Mouse (Mus musculus): ENCODE data around the gene Srsf9. TPM values are rescaled to one million over a fixed set of nuclear protein-coding genes. Genes with fewer than 3 reads are reported as not detected.
A peak's percentile ranks its signal among the peaks of the same experiment; 100 is the strongest.

Gene Srsf9
- total and polyA plus RNA-seq, 3 experiments = 80.0 to 170 TPM; not detected in 1

GRCm38 (mm10) chr5:115341314-115342165 is 14.6 kb downstream of the Srsf9 start (continued):
- TF ChIP-seq RAD21 (IDR thresholded peaks at IDR 0.05; ENCODE audit: low read depth, low read length) (no peak), MYB (IDR thresholded peaks at IDR 0.05; ENCODE audit: low read depth, low read length) (peak; percentile 7; the same call in 1 of the 2 replicates), MAFK (IDR thresholded peaks at IDR 0.05; ENCODE audit: borderline replicate concordance, low read depth, low read length) (peak; percentile 60; the same call in 1 of the 2 replicates), GATA1 (IDR thresholded peaks at IDR 0.05; ENCODE audit: low read depth, low read length) (peak; percentile 54), TBP (IDR thresholded peaks at IDR 0.05; ENCODE audit: low read depth, low read length) (no peak), MEF2A (IDR thresholded peaks at IDR 0.05; ENCODE audit: extremely low read depth, insufficient replicate concordance, low read depth, low read length, poor library complexity, severe bottlenecking) (no peak), MAZ (IDR thresholded peaks at IDR 0.05; ENCODE audit: low read depth, low read length) (no peak), USF1 (IDR thresholded peaks at IDR 0.05; ENCODE audit: low read depth, low read length) (no peak), TAL1 (IDR thresholded peaks at IDR 0.05; ENCODE audit: low read length) (peak; percentile 27)

GRCm38 (mm10) chr5:115347564-115347963 is 20.6 kb downstream of the Srsf9 start:
- Histone ChIP-seq H3K36me3 (ENCODE audit: control insufficient read depth in 1 of 2, insufficient read depth in 2 of 2, low read length in 2 of 2) (peaks cover 5 to 12% of the 10 kb centered on the region in 2 experiments), H3K9me3 (replicated peaks; ENCODE audit: insufficient read depth, low read length) (no peaks in the 10 kb centered on the region), H3K9ac (ENCODE audit: control insufficient read depth, low read depth, low read length, poor library complexity, severe bottlenecking) (peak overlapping the region; percentile 89), H3K27me3 (ENCODE audit: control insufficient read depth in 1 of 2, insufficient read depth in 2 of 2, low read length in 2 of 2) (no peaks in the 10 kb centered on the region), H3K27ac (ENCODE audit: control insufficient read depth, low read depth, low read length) (peak overlapping the region; percentile 46), H3K4me1 (ENCODE audit: control insufficient read depth in 1 of 2, insufficient read depth in 2 of 2, low read length in 2 of 2) (peaks cover 4 to 8% of the 10 kb centered on the region in 2 experiments; a peak in 3 of 4 replicates), H3K4me3 (ENCODE audit: control insufficient read depth in 1 of 2, insufficient read depth in 1 of 2, low read depth in 2 of 2, low read length in 2 of 2) (peak overlapping the region; percentile 69 to 93), H3K79me2 (ENCODE audit: control insufficient read depth, insufficient read depth, low read length, poor library complexity) (peaks cover 52% of the 10 kb centered on the region)
- DNase-seq (ENCODE audit: low read depth, low spot score) = peak; percentile 92
- peak; percentile 48 for TF ChIP-seq GATA1 (IDR thresholded peaks at IDR 0.05; ENCODE audit: low read depth, low read length)
- TF ChIP-seq EP300 (IDR thresholded peaks at IDR 0.05; ENCODE audit: low read depth in 1 of 2, low read length in 2 of 2) = peak; percentile 20 to 22; a peak in 2 of 4 replicates
- TF ChIP-seq CHD1 (IDR thresholded peaks at IDR 0.05; ENCODE audit: low read depth, low read length) = no peak
- peak; percentile 97 for TF ChIP-seq SIN3A (IDR thresholded peaks at IDR 0.05; ENCODE audit: low read length)
- no peak for TF ChIP-seq NRF1 (IDR thresholded peaks at IDR 0.05; ENCODE audit: insufficient read depth, low read depth, low read length, poor library complexity, severe bottlenecking)
- peak; percentile 46 for TF ChIP-seq ZNF384 (IDR thresholded peaks at IDR 0.05; ENCODE audit: low read depth, low read length)
- TF ChIP-seq MAFK (IDR thresholded peaks at IDR 0.05; ENCODE audit: borderline replicate concordance, low read depth, low read length) = no peak
- no peak for TF ChIP-seq TCF12 (IDR thresholded peaks at IDR 0.05; ENCODE audit: low read depth, low read length)
- no peak for TF ChIP-seq USF2 (IDR thresholded peaks at IDR 0.05; ENCODE audit: borderline replicate concordance in 1 of 2, insufficient read depth in 1 of 2, low read depth in 1 of 2, low read length in 2 of 2)
- peak; percentile 66 for TF ChIP-seq ZC3H11A (IDR thresholded peaks at IDR 0.05; ENCODE audit: low read depth, low read length)
- TF ChIP-seq RAD21 (IDR thresholded peaks at IDR 0.05; ENCODE audit: low read depth, low read length) = peak; percentile 85
- TF ChIP-seq CHD2 (IDR thresholded peaks at IDR 0.05; ENCODE audit: low read length) = no peak
- TF ChIP-seq POLR2AphosphoS2 (IDR thresholded peaks at IDR 0.05; ENCODE audit: low read length) = no peak
- no peak; the same call in 1 of the 2 replicates for TF ChIP-seq KAT2A (conservative IDR thresholded peaks at IDR 0.05; ENCODE audit: low read depth, low read length)
- TF ChIP-seq POLR2A (IDR thresholded peaks at IDR 0.05; ENCODE audit: control insufficient read depth in 1 of 2, insufficient read depth in 1 of 2, low read depth in 1 of 2, low read length in 2 of 2, poor library complexity in 1 of 2) = no peak
- TF ChIP-seq TBP (IDR thresholded peaks at IDR 0.05; ENCODE audit: low read depth, low read length) = peak; percentile 45; the same call in 1 of the 2 replicates
- no peak for TF ChIP-seq TAL1 (IDR thresholded peaks at IDR 0.05; ENCODE audit: low read length)
- peak; percentile 64; the same call in 1 of the 2 replicates for TF ChIP-seq MYC (IDR thresholded peaks at IDR 0.05; ENCODE audit: low read depth, low read length)
- TF ChIP-seq BHLHE40 (IDR thresholded peaks at IDR 0.05; ENCODE audit: borderline replicate concordance, low read depth, low read length) = 0 out of 2 replicates have a peak, but pooled peaks have one; percentile 27
- peak; percentile 65 for TF ChIP-seq HCFC1 (IDR thresholded peaks at IDR 0.05; ENCODE audit: low read depth, low read length)
- TF ChIP-seq MAX (IDR thresholded peaks at IDR 0.05; ENCODE audit: low read length) = 0 out of 2 replicates have a peak, but pooled peaks have one; percentile 49
- no peak for TF ChIP-seq GABPA (IDR thresholded peaks at IDR 0.05; ENCODE audit: low read depth, low read length)
- TF ChIP-seq CTCF (IDR thresholded peaks at IDR 0.05 in 2 of 3, conservative IDR thresholded peaks at IDR 0.05 in 1 of 3; ENCODE audit: control insufficient read depth in 1 of 3, insufficient read depth in 1 of 3, low read depth in 2 of 3, low read length in 3 of 3, poor library complexity in 1 of 3, severe bottlenecking in 1 of 3) = peak; percentile 91 to 94 (median 92)
- TF ChIP-seq ZMIZ1 (IDR thresholded peaks at IDR 0.05; ENCODE audit: low read depth, low read length) = no peak
- TF ChIP-seq ETS1 (IDR thresholded peaks at IDR 0.05; ENCODE audit: low read depth, low read length) = peak; percentile 63; the same call in 1 of the 2 replicates
- TF ChIP-seq ELF1 (IDR thresholded peaks at IDR 0.05; ENCODE audit: low read depth, low read length) = no peak
- no peak for TF ChIP-seq MYB (IDR thresholded peaks at IDR 0.05; ENCODE audit: low read depth, low read length)
- peak; percentile 51; the same call in 1 of the 2 replicates for TF ChIP-seq E2F4 (IDR thresholded peaks at IDR 0.05; ENCODE audit: borderline replicate concordance, low read depth, low read length)
